Mouse (Mus musculus): ENCODE measurements around the gene Foxo1.

DNA sequence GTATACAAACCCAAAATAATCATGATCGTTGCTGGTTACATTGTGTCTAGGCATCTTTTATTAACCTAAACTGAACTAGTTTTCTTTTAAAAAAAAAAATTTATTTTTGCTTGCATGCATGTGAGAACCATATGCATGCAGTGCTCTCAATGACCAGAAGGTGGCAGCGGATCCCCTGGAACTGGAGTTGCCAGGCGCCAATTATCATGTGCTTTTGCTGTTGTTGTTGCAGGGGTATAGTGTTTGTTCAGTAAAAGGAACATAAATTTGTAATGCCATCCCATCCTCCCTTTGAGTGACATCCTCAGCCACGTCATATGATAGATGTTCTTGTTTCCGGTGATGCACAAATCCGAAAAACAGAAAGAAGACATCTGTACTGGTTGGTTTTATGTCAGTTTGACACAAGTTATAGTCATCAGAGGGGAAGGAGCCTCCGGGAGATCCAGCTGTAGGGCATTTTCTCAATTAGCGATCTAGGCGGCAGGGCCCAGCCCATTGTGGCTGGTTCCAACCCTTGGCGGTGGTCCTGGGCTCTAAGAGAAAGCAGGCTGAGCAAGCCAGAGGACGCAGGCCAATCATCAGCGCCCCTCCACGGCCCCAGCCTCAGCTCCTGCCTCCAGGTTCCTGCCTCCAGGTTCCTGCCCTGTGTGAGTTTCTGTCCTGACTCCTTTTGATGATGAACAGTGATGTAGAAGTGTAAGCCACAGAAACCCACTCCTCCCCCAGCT, 5.5 kb upstream of the Foxo1 start:
- TF ChIP-seq CTCF (IDR thresholded peaks at IDR 0.05; ENCODE audit: extremely low read depth, insufficient read depth, low read length) (peak; percentile 97), POLR2A (IDR thresholded peaks at IDR 0.05; ENCODE audit: extremely low read depth, insufficient read depth, low read length) (no peak)

All from cortical plate, adult 2 months (tissue).